Mouse (Mus musculus): ENCODE measurements around the gene Cpne1.

The Cpne1 gene

GRCm38 (mm10) chr2:156080391-156080790 lies 31.4 kb downstream of the Cpne1 start:
- ATAC-seq (ENCODE audit: insufficient number of reproducible peaks, low FRiP score, low TSS enrichment) = no peak

DNA sequence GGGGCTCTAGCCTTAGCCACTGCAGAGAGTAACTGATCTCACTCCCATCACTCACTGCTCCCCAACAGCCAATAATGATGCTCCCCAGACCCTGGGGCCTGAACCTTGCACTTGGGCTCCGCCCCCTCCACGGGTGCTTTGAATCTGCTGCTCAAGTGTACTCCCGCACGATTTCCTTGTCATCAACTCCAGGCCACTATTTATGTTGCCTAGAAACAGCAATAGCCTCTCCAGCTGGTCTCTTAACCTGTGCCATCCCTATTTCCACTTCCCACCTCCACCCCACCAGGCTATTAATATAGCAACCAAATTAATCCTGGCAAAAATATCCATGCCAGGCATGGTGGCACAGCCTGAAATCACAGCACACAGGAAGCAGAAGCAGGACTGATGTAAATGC lies 32.1 kb downstream of the Cpne1 start:
- ATAC-seq (ENCODE audit: insufficient number of reproducible peaks, low FRiP score, low TSS enrichment) = peak; percentile 61; the same call in 1 of the 2 replicates

- ATAC-seq (ENCODE audit: insufficient number of reproducible peaks, low FRiP score, low TSS enrichment) = no peak
Observed at GRCm38 (mm10) chr2:156079183-156079560, 32.6 kb downstream of the Cpne1 start.

DNA sequence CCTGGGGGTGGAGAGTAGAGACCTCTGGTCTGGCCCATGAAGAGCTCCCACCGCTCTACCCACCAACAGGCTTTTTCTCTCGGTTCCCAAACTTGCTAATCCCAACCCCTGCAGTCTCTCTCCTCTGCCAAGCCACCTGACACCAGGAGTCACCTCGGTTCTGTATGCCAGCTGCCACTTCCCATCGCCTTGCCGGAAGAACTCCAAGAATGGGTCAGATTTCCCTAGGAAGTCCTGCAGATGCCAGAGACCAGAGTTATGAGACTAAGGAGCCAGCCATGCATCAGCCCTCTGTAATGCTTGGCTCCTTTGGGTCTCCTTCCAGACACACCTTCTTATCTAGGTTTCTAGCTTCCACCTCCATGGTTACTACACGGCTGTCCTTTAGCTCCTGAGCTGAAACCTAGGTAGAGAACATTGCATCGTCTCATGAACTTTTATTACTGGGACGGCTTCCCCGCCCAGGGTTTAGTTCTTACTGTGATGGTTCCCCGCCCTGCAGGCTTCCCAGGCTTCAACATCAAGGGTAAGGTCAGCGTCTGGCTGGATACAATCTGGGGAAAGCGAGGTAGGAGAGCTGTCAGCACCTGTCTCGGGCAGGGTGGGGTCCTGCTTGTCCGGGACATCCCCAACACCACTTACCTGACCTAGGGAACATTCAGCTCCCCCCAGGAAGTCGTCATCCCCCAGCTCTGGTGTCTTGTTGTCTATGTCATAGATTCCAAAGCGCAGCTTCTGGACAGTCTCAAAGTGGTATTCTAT lies 33.2 kb downstream of the Cpne1 start:
- ATAC-seq (ENCODE audit: insufficient number of reproducible peaks, low FRiP score, low TSS enrichment) = no peak

DNA sequence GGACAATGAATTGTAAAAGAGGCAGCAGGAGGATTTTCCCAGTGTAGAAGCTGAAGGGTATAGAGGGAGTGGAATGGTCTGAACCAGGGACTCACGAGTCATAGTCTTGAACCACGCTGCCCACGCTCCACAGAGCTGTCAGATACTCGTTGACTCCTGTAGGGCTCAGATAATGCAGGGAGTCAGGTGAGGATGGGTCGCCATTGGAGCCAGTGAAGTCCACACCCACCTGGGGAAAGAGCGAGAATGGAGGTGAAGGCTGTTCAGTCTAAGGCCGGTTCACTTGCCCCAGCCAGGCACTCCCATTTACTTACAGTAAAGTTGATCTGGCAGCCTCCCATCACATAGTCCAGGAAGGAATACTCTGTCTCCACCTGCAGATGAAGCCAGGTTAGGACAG lies 34.3 kb downstream of the Cpne1 start:
- no peak for ATAC-seq (ENCODE audit: insufficient number of reproducible peaks, low FRiP score, low TSS enrichment)

DNA sequence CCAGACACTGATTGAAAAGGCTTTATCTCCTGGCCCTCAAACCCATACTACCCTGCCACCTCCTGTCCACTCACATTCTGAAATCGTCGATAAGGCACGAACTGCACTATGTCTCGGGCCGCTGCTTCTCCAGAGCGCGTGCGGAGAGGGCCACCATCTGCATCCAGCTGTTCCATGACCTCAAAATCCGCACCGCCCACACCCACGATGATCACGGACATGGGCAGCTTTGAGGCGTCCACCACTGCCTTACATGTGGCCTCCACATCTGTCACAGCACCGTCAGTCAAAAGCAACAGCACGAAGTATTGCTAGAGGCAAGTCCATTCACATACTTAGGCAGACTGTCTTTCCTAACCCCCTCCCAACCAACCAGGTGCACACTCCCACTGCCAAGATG lies 38.0 kb downstream of the Cpne1 start:
- ATAC-seq (ENCODE audit: insufficient number of reproducible peaks, low FRiP score, low TSS enrichment) = no peak

DNA sequence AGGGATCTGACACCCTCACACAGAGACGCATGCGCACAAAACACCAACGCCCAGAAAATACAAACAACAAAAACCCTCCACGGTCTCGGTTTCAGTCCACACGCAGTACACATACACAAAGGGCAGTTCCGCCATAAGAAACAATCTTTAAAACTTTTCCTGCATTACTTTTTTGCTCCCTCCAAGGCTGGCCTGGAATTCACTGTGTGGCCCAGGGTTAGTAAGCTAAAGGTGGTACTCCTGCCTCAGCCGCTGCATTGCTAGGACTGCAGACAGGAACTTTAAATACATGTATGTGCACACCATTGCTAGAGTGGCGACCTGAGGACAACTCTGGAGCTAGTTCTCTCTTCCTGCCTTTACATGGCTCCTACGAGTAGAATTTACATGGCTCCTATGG lies 40.5 kb downstream of the Cpne1 start:
- ATAC-seq (ENCODE audit: insufficient number of reproducible peaks, low FRiP score, low TSS enrichment) = no peak

DNA sequence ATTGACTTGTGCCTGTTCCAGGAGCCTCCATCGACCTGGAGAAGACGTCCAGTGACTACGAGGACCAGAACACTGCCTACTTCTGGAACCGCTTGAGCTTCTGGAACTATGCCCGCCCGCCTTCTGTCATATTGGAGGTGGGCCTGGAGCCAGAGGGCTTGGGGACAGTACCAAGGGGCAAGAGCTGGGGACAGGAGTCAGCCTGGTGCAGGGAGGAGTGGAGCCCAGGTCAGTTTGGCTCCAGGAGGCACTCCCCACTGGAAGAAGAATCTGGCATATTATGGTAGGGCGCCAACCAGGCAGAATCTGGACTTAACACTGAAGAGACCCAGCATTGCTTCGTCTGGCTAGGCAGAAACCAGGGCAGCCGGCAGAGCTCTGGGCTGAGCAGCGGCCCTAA lies 43.8 kb downstream of the Cpne1 start:
- ATAC-seq (ENCODE audit: insufficient number of reproducible peaks, low FRiP score, low TSS enrichment) = peak; percentile 52; the same call in 1 of the 2 replicates

- no peak for ATAC-seq (ENCODE audit: insufficient number of reproducible peaks, low FRiP score, low TSS enrichment)
Observed at GRCm38 (mm10) chr2:156066126-156066525, 45.6 kb downstream of the Cpne1 start.

- peak; percentile 41; the same call in 1 of the 2 replicates for ATAC-seq (ENCODE audit: insufficient number of reproducible peaks, low FRiP score, low TSS enrichment)
Observed at GRCm38 (mm10) chr2:156065099-156066041, 46.4 kb downstream of the Cpne1 start, which contains the start of gene Spag4. Spag4 (plus strand) TSS chr2:156065175.

DNA sequence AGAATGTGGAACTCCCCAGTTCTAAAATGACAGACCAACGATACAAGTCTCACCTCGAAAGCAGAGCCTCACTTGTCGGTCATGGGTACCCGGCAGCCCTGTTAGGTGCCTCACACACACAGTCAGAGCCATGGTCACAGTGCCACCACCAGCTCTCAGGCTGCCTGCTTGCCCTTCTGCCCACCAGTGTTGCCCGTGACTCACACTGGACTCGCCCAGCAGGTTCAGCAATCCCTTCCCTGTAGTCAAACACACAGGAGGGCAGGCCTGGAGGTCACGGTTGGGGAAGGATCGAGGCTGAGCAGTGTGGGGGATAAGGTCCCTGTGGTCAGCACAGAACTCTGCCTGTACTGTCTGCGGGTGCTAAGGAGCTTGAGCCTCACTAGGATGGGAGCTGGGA lies 58.9 kb downstream of the Cpne1 start, which contains the start of gene Fer1l4:
Fer1l4 (minus strand) TSS at position 132 of the 400 bp plus-strand sequence.
- no peak for ATAC-seq (ENCODE audit: insufficient number of reproducible peaks, low FRiP score, low TSS enrichment)

GRCm38 (mm10) chr2:156047929-156048328 lies 63.8 kb downstream of the Cpne1 start:
- ATAC-seq (ENCODE audit: insufficient number of reproducible peaks, low FRiP score, low TSS enrichment) = no peak

DNA sequence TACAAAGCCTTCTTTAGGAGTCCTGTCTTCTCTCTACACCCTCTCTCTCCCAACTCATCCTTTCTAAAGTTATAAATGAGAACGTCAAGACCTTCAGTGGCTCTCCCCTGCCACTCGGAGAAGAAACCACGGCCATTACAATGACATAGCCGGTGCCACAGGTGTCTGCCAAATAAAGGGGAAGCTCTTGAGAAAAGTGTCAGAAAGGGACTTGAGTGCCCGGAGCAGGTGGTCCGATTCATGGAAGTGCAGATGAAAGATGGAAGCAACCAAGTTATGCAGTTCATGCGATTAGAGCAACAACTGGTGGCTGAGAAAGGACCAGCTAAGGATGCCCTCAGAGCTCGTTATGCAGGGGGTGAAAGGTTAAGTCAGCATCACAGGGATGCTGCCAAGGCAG lies 68.9 kb downstream of the Cpne1 start:
- no peak for ATAC-seq (ENCODE audit: insufficient number of reproducible peaks, low FRiP score, low TSS enrichment)

DNA sequence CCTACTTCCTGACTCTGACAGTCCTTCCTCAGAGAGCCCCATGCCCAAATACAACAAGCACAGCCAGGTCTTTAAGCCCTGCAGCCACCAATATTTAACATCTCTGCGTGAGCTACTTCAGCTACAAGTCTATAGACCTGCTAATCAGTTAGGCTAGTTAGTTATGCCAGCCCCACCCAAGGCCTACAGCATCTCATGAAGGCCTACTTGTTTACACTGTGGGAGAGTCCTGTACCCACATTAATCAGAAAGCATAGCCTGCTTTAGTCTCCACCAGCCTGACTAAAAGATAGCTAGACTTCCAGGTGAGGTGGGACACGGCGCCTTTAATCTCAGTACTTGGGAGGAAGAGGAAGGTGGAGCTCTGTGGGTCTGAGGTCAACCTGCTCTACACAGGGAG lies 72.4 kb downstream of the Cpne1 start:
- no peak for ATAC-seq (ENCODE audit: insufficient number of reproducible peaks, low FRiP score, low TSS enrichment)

DNA sequence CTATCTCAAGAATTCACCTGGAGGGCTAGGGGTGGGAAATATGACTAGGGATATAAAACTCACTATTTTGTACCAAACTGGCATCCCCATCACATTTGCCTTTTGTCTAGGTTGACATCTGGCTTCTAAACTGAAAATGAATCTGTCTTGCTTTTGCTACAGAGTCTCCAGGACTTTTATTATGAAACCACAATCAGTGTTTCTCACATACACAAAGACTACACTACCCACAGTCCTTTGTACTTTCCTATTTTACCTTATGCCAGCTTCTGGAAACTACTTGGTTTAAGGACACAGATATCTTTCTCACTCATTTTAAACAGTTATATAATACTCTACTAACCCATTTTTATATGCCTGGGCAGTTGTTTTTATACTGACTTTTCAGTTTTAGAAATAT lies 86.3 kb downstream of the Cpne1 start:
- ATAC-seq (ENCODE audit: insufficient number of reproducible peaks, low FRiP score, low TSS enrichment) = no peak

Measured in cerebellum, adult (tissue).